8 mouse cellular contexts compared by ENCODE assay signal in genomic region chr5:137683388-137684293, GRCm38 (mm10). TPM values are rescaled to one million over a fixed set of nuclear protein-coding genes. Genes with fewer than 3 reads are reported as not detected.
DNase-seq lines count a peak whose midpoint lies in the region; ATAC-seq lines count a peak whose summit lies in the region.

No protein-coding gene starts in this region.

- peak overlapping the region; percentile 82 for H3K9ac ChIP-seq in hindbrain, embryonic 12.5 days
- H3K9ac ChIP-seq in liver, embryonic 11.5 days (ENCODE audit: low read depth, low read length), result peak overlapping the region; percentile 78
- peak overlapping the region; percentile 81 for H3K9ac ChIP-seq in neural tube, embryonic 15.5 days (replicated peaks)

- peak overlapping the region; percentile 78 for H3K4me3 ChIP-seq in hindbrain, embryonic 12.5 days
- peak overlapping the region; percentile 73 for H3K4me3 ChIP-seq in liver, embryonic 11.5 days (ENCODE audit: low read depth, low read length)
- peak overlapping the region; percentile 91 for H3K4me3 ChIP-seq in neural tube, embryonic 15.5 days (replicated peaks)

- peaks cover 18% of the 10 kb centered on the region for H3K4me1 ChIP-seq in hindbrain, embryonic 12.5 days
- H3K4me1 ChIP-seq in liver, embryonic 11.5 days (replicated peaks; ENCODE audit: control insufficient read depth, insufficient read depth, low read length), result peaks cover 39% of the 10 kb centered on the region
- peaks cover 24% of the 10 kb centered on the region for H3K4me1 ChIP-seq in neural tube, embryonic 15.5 days

- peak; percentile 42 for DNase-seq in adrenal gland, adult 2 months
- no peak for DNase-seq in adrenal gland, postnatal 4 days (ENCODE audit: low spot score in 2 of 2)
- peak; percentile 45 to 52 for DNase-seq in spleen, postnatal 10 days (ENCODE audit: low spot score in 2 of 2)
- no peak for DNase-seq in spleen, postnatal 14 days (ENCODE audit: low spot score in 2 of 2)
- peak; percentile 51 for DNase-seq in liver, embryonic 11.5 days (ENCODE audit: low spot score)
- no peak for DNase-seq in urinary bladder, adult 2 months (ENCODE audit: low spot score)

- peak overlapping the region; percentile 95 for H3K4me2 ChIP-seq in hindbrain, embryonic 12.5 days (replicated peaks)
- H3K4me2 ChIP-seq in liver, embryonic 11.5 days, result peak overlapping the region; percentile 96
- H3K4me2 ChIP-seq in neural tube, embryonic 15.5 days, result peak overlapping the region; percentile 78

- H3K27me3 ChIP-seq in hindbrain, embryonic 12.5 days, result no peaks in the 10 kb centered on the region
- no peaks in the 10 kb centered on the region for H3K27me3 ChIP-seq in liver, embryonic 11.5 days (replicated peaks; ENCODE audit: control insufficient read depth, insufficient read depth, low read length)
- H3K27me3 ChIP-seq in neural tube, embryonic 15.5 days (replicated peaks), result no peaks in the 10 kb centered on the region

- WGBS in hindbrain, embryonic 12.5 days, result 17% methylated on average over 28 of the region's 28 CpGs
- 10% methylated on average over 28 of the region's 28 CpGs for WGBS in liver, embryonic 11.5 days
- WGBS in neural tube, embryonic 15.5 days, result 13% methylated on average over 27 of the region's 28 CpGs

- peaks cover 4% of the 10 kb centered on the region for H3K36me3 ChIP-seq in hindbrain, embryonic 12.5 days
- H3K36me3 ChIP-seq in liver, embryonic 11.5 days (ENCODE audit: control insufficient read depth, insufficient read depth, low read length), result peaks cover 11% of the 10 kb centered on the region
- H3K36me3 ChIP-seq in neural tube, embryonic 15.5 days, result no peaks in the 10 kb centered on the region

- no peaks in the 10 kb centered on the region for H3K9me3 ChIP-seq in hindbrain, embryonic 12.5 days (replicated peaks)
- no peaks in the 10 kb centered on the region for H3K9me3 ChIP-seq in liver, embryonic 11.5 days (ENCODE audit: control insufficient read depth, low read length)
- H3K9me3 ChIP-seq in neural tube, embryonic 15.5 days (replicated peaks), result no peaks in the 10 kb centered on the region

- peak; percentile 33 for ATAC-seq in hindbrain, embryonic 12.5 days (ENCODE audit: low FRiP score)
- ATAC-seq in liver, embryonic 11.5 days (replicated peaks; ENCODE audit: low FRiP score), result no peak
- peak; percentile 25 for ATAC-seq in neural tube, embryonic 15.5 days (ENCODE audit: low FRiP score)

- H3K27ac ChIP-seq in hindbrain, embryonic 12.5 days, result peak overlapping the region; percentile 84
- H3K27ac ChIP-seq in liver, embryonic 11.5 days (ENCODE audit: low read depth, low read length), result peak overlapping the region; percentile 70
- H3K27ac ChIP-seq in neural tube, embryonic 15.5 days (replicated peaks), result peak overlapping the region; percentile 87

RNA-seq across cellular contexts. Expression of gene Agfg2, which starts 0.9 kb away (rescaled TPM):
- 10 to 100 TPM; 29.2 to 37.6 TPM for total RNA-seq in adrenal gland, adult 2 months (2021)
- polyA plus RNA-seq in adrenal gland, adult 2 months (2012; rRNA removed), result 73.7 and 85.2 TPM in 2 replicates
- 10 to 100 TPM; 28.5 to 31.9 TPM for total RNA-seq in adrenal gland, postnatal 4 days (2021)
- polyA plus RNA-seq in hindbrain, embryonic 12.5 days (2016; fragmentation: Nextera tagmentation; extraction: Ambion mirVana), result 21.2 and 22.4 TPM in 2 replicates
- polyA plus RNA-seq in liver, embryonic 11.5 days (2014; fragmentation: Nextera tagmentation; extraction: Ambion mirVana), result 29.3 and 32.4 TPM in 2 replicates
- 20.5 and 21.6 TPM in 2 replicates for polyA plus RNA-seq in neural tube, embryonic 15.5 days (2015; fragmentation: Nextera tagmentation; extraction: Ambion mirVana)
- polyA plus RNA-seq in urinary bladder, adult 2 months (2012; rRNA removed), result 24.7 and 25.4 TPM in 2 replicates

RNA-seq across cellular contexts. Expression of gene Irs3, which starts 38.1 kb away (rescaled TPM):
- 10 to 100 TPM in 1 of 2 experiments, 1 to 10 TPM in 1; 9.6 to 14.2 TPM for total RNA-seq in adrenal gland, adult 2 months (2021)
- polyA plus RNA-seq in adrenal gland, adult 2 months (2012; rRNA removed), result 18.9 and 32.8 TPM in 2 replicates
- under 1 TPM; 0.56 to 0.79 TPM for total RNA-seq in adrenal gland, postnatal 4 days (2021)
- polyA plus RNA-seq in hindbrain, embryonic 12.5 days (2016; fragmentation: Nextera tagmentation; extraction: Ambion mirVana), result 0.10 and 0.22 TPM in 2 replicates
- polyA plus RNA-seq in liver, embryonic 11.5 days (2014; fragmentation: Nextera tagmentation; extraction: Ambion mirVana), result 0.12 and 0.49 TPM in 2 replicates
- 0.12 and 0.37 TPM in 2 replicates for polyA plus RNA-seq in neural tube, embryonic 15.5 days (2015; fragmentation: Nextera tagmentation; extraction: Ambion mirVana)
- polyA plus RNA-seq in urinary bladder, adult 2 months (2012; rRNA removed), result 1.2 and 1.4 TPM in 2 replicates

RNA-seq across cellular contexts. Expression of gene Sap25, which starts 42.5 kb away (rescaled TPM):
- 10 to 100 TPM in 1 of 2 experiments, 1 to 10 TPM in 1; 3.0 to 14.8 TPM for total RNA-seq in adrenal gland, adult 2 months (2021)
- 81.3 and 84.6 TPM in 2 replicates for polyA plus RNA-seq in adrenal gland, adult 2 months (2012; rRNA removed)
- total RNA-seq in adrenal gland, postnatal 4 days (2021), result 1 to 10 TPM; 8.3 to 8.9 TPM
- 7.6 and 8.0 TPM in 2 replicates for polyA plus RNA-seq in hindbrain, embryonic 12.5 days (2016; fragmentation: Nextera tagmentation; extraction: Ambion mirVana)
- 7.1 and 11.9 TPM in 2 replicates for polyA plus RNA-seq in liver, embryonic 11.5 days (2014; fragmentation: Nextera tagmentation; extraction: Ambion mirVana)
- polyA plus RNA-seq in neural tube, embryonic 15.5 days (2015; fragmentation: Nextera tagmentation; extraction: Ambion mirVana), result 5.4 TPM in 2 replicates
- polyA plus RNA-seq in urinary bladder, adult 2 months (2012; rRNA removed), result 41.4 and 41.6 TPM in 2 replicates

RNA-seq across cellular contexts. Expression of gene Gm20605, which starts 54.7 kb away (rescaled TPM):
- 1 to 10 TPM; 6.4 to 7.4 TPM for total RNA-seq in adrenal gland, adult 2 months (2021)
- polyA plus RNA-seq in adrenal gland, adult 2 months (2012; rRNA removed), result 30.4 and 31.4 TPM in 2 replicates
- total RNA-seq in adrenal gland, postnatal 4 days (2021), result 10 to 100 TPM; 16.3 to 16.4 TPM
- 8.3 and 10.8 TPM in 2 replicates for polyA plus RNA-seq in hindbrain, embryonic 12.5 days (2016; fragmentation: Nextera tagmentation; extraction: Ambion mirVana)
- 11.6 and 13.2 TPM in 2 replicates for polyA plus RNA-seq in liver, embryonic 11.5 days (2014; fragmentation: Nextera tagmentation; extraction: Ambion mirVana)
- 7.9 and 9.0 TPM in 2 replicates for polyA plus RNA-seq in neural tube, embryonic 15.5 days (2015; fragmentation: Nextera tagmentation; extraction: Ambion mirVana)
- 22.7 and 24.6 TPM in 2 replicates for polyA plus RNA-seq in urinary bladder, adult 2 months (2012; rRNA removed)

RNA-seq across cellular contexts. Expression of gene Lrch4, which starts 54.7 kb away (rescaled TPM):
- 10 to 100 TPM; 27.9 to 31.7 TPM for total RNA-seq in adrenal gland, adult 2 months (2021)
- 36.7 and 52.7 TPM in 2 replicates for polyA plus RNA-seq in adrenal gland, adult 2 months (2012; rRNA removed)
- 10 to 100 TPM; 27.9 to 34.5 TPM for total RNA-seq in adrenal gland, postnatal 4 days (2021)
- 32.4 and 34.3 TPM in 2 replicates for polyA plus RNA-seq in hindbrain, embryonic 12.5 days (2016; fragmentation: Nextera tagmentation; extraction: Ambion mirVana)
- polyA plus RNA-seq in liver, embryonic 11.5 days (2014; fragmentation: Nextera tagmentation; extraction: Ambion mirVana), result 46.6 and 54.5 TPM in 2 replicates
- 16.0 and 27.4 TPM in 2 replicates for polyA plus RNA-seq in neural tube, embryonic 15.5 days (2015; fragmentation: Nextera tagmentation; extraction: Ambion mirVana)
- 17.4 and 19.6 TPM in 2 replicates for polyA plus RNA-seq in urinary bladder, adult 2 months (2012; rRNA removed)

Comparison
In these comparisons a context has a peak if more than half of its experiments do, and no peak if none do; other contexts are left out.
1. DNase-seq: peak in adrenal gland, adult 2 months (single experiment), spleen, postnatal 10 days (2 of 2) and liver, embryonic 11.5 days (single experiment); none in adrenal gland, postnatal 4 days (0 of 2), spleen, postnatal 14 days (0 of 2) and urinary bladder, adult 2 months (single experiment).
2. Peak in every context shown above with its lines, with median percentiles within 50 percentile points of each other: H3K27ac ChIP-seq, H3K4me2 ChIP-seq, H3K4me3 ChIP-seq and H3K9ac ChIP-seq.